Mouse (Mus musculus): ENCODE data around the gene Dlgap1. TPM values are rescaled to one million over a fixed set of nuclear protein-coding genes. Genes with fewer than 3 reads are reported as not detected.

Dlgap1 gene
- total RNA-seq, 2 experiments from 2014 or later, result 196 to 203 TPM

DNA sequence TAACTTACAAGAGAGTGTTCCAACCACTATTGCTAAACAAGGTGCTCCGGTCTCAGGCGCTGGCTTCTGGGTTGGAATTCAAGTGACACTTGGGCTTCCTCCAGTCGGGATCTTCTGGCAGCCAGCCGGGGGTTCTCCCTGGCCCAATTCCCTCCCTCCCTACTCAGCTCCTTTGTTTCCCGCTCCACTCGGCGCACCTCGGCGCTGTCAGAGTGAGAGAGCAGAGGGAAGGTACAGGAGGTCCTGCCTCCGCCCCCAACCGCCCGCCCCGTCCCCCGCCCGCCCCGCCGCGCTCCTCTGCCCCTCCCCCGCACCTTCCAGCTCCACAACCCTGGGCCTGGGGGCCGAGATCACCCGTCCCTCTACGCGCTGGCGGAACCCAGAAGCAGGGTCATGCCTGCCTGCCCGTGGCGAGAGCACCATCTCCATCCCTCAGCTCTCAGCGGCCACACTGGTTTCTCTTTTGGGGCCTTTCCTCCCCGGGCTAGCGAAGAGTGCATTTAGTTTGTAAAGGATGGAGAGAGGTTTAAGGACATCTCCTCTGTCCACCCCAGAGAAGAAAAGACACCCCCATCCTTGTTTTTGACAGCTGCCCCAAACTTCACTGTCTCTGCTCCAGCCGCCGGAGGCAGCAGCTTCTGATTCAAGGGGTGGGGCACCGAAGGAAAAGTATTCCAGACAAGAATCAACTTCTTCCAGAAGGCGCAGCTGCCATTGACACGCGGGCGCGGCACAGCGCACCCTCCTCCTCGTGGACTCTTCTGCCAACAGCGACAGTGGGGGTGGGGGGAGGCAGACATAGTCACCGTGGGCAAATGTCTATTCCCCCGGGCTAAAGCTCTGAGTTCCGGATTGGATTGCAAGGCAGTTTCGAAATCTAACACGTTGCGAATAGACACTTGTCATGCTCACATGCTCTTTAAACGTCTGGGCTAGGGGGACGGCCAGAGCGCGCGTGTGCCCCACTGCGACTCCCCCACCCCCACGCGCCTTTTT is 882.4 kb downstream of the Dlgap1 start:
- intact Hi-C loops (cut with DNase I), result no loop called here
- peak in 1 of 2 experiments; percentile 77 for DNase-seq (ENCODE audit: extremely low spot score in 1 of 2, low spot score in 2 of 2)

DNA sequence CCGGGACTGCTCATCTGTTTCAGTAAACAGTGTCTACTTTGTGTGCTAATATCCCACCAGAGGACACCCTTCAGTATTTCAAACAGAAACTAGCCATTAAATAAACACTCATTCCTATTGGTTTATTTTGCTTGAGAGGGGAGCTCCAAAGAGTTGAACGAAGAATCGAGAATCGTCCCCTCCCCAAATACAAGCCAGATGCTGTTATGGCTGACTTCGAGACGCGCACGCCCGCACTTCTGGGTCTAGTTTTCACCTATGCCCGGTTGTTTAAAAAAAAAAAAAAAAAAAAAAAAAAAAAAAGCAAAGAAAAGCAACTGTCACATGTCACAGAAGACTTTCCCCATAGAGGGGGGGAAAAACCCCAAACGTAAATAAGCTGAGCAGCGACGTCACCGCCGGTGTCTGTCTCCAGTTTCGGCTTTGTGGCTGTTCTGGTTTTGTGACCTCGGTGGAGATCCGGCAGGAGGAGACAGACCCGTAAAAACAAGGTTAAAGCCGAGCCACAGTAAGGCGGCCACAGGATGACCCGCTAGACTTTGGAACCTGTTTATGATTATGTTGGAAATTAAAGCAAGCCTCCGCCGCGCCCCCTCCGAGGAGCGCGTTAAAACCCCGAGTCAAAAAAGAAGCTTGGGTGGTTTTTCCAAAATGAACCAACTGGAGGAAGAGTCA is 883.3 kb downstream of the Dlgap1 start:
- DNase-seq (ENCODE audit: extremely low spot score in 1 of 2, low spot score in 2 of 2), result peak in 1 of 2 experiments; percentile 50
- intact Hi-C loops (cut with DNase I), result no loop called here

GRCm38 (mm10) chr17:70852686-70853386 is 884.0 kb downstream of the Dlgap1 start:
- intact Hi-C loops (cut with DNase I), result no loop called here
- DNase-seq (ENCODE audit: extremely low spot score in 1 of 2, low spot score in 2 of 2), result peak in 1 of 2 experiments; percentile 91

GRCm38 (mm10) chr17:70853436-70853905 is 884.6 kb downstream of the Dlgap1 start, which contains the start of gene Tgif1:
Tgif1 (minus strand) TSS chr17:70853546.
- intact Hi-C loops (cut with DNase I), result no loop called here
- peak in 1 of 2 experiments; percentile 87 for DNase-seq (ENCODE audit: extremely low spot score in 1 of 2, low spot score in 2 of 2)

DNA sequence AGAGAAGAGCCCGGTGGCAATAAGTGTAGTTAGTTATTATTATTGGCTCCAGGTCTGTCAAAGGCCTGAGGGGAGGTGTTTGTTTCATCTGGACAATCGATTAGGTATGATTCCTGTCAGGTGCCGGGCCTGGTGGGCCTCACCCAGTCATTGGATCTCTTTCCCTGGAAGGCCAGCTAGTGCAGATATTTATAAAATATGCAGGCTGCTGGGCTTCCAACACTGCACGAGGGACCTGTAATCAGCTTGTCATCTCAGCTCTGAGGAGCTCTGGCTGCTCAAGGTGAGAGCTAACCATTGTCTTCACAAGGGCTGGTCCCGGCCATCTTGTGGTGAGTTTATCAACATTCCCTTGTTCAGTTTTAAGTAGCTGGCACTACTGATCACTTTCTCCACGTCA is 885.1 kb downstream of the Dlgap1 start:
- no peak for DNase-seq (ENCODE audit: extremely low spot score in 1 of 2, low spot score in 2 of 2)
- intact Hi-C loops (cut with DNase I), result no loop called here

DNA sequence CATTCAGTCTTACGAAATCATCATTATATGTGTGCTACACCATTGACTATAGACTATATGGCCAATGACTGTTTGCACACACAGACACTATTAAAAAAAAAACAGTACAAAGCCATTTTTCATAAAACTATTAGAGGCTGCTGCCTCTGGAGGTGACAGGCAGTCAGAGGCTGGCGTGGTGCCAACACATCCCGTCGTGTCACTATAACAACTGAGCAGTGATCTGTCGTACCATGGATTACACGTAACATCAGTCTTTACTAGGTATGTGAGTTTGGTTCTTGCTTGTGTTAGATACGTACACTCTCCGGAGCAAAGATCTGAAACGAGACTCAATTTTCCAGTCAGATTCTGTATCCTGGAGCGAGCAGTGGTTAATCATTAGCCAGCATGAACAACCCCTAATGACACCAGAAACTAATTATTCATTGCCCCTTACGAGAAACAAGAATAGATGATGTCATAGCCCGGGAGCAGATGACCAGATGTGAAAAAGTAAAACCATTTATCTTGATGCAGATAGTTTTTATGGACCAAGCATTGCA is 888.1 kb downstream of the Dlgap1 start:
- intact Hi-C loops (cut with DNase I), result loop anchor here (5.0 kb wide), 1 partner anchor 110 kb away; no protein-coding TSS in a partner anchor
- peak in 1 of 2 experiments; percentile 50 for DNase-seq (ENCODE audit: extremely low spot score in 1 of 2, low spot score in 2 of 2)

DNA sequence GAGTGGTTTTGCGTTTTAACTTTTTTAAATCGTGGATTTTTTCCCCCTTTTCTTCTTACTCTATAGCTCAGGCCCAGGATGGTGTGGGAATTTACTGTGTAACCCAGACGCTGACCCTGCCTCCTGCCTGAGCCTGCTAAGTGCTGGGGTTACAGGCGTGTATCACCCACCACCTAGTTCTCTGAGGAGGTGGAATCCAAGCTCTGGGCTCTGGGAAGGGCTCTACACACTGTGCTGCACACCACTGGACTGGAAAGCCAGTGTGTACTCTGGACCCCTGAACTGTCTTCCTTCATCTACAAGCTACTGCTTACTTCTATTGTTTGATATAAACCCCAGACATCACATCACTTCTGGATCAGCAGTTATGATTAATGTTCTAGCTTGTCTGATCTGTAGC is 889.9 kb downstream of the Dlgap1 start:
- intact Hi-C loops (cut with DNase I), result loop anchor here (5.0 kb wide), 1 partner anchor 108 kb away; no protein-coding TSS in a partner anchor
- no peak for DNase-seq (ENCODE audit: extremely low spot score in 1 of 2, low spot score in 2 of 2)

- intact Hi-C loops (cut with DNase I), result no loop called here
- no peak for DNase-seq (ENCODE audit: extremely low spot score in 1 of 2, low spot score in 2 of 2)
These were observed 895.2 kb downstream of the Dlgap1 start for GRCm38 (mm10) chr17:70864117-70864516.

DNA sequence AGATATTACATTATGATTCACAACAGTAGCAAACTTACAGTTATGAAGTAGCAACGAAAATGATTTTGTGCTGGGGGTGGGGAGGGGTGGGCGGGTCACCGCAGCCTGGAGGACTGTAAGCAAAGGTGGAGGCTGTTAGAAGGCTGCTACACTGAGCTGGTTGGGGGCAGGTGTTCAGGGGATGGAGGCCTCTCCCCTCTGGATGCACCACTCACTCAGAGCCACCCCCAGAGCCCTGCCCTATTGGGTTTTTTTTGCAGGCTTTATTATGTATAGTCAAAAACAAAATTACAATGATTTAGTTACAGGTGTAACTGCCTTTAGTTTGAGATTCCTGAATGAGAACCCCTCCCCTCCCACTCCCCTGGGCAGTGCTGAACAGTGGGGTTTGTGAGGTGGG is 895.8 kb downstream of the Dlgap1 start:
- DNase-seq (ENCODE audit: extremely low spot score in 1 of 2, low spot score in 2 of 2), result no peak
- intact Hi-C loops (cut with DNase I), result no loop called here

DNA sequence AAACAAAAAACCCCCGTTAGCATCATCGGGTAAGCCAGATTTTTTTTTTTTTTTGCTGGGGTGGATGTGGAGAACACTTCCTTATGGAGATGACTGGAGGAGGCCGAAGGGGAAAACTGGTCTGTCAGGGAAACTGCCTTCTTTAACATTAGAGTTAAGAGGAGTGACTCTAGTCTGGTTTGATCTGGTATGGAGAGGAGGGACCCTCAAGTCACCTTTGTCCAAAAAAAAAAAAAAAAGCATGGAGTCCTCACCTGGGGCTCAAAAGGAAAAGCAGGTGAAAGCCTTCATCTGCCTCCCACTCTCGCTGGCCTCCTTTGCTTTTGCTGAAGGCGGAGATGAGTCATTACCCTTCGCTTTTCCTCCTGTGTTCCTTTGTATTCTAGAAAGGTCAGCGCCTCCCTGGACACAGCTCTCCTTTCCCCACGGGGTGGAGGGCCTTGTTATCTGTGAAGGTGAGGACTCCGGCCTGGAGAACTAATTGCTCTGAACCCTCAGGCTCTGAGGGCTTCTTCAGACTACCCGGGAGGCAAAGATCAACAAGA is 896.3 kb downstream of the Dlgap1 start:
- intact Hi-C loops (cut with DNase I), result no loop called here
- DNase-seq (ENCODE audit: extremely low spot score in 1 of 2, low spot score in 2 of 2), result no peak

- intact Hi-C loops (cut with DNase I), result no loop called here
- no peak for DNase-seq (ENCODE audit: extremely low spot score in 1 of 2, low spot score in 2 of 2)
These were observed 897.2 kb downstream of the Dlgap1 start for GRCm38 (mm10) chr17:70866029-70866428.

- intact Hi-C loops (cut with DNase I), result no loop called here
- DNase-seq (ENCODE audit: extremely low spot score in 1 of 2, low spot score in 2 of 2), result no peak
These were observed 897.8 kb downstream of the Dlgap1 start for GRCm38 (mm10) chr17:70866538-70867114.

DNA sequence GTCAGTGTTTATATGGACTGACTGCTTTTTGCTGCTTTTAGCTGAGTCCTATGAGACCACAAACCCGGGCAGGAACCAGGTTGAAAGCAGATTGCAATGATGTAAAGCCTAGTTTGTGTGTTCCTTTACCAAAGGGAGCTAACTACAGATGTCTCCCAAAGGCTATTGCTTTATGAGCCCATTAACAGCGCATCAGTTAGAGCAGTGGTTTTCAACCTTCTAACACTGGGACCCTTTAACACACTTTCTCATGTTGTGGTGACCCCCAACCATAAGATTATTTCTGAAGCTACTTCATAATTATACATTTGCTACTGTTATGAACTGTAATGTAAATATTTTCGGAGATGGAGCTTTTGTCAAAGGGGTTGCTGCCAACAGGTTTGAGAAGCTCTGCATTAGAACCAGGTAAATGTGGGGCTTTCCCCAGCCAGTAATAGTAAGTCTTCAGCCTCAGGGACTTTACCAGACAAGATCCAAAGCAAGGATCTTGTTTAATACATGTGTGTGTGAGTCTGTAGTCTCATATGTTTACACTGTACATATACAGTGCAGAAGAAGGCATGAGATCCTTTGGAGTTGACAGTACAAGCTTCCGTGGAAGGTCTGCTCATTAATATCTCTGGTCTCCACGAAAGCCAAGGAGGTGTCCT is 899.8 kb downstream of the Dlgap1 start:
- no peak for DNase-seq (ENCODE audit: extremely low spot score in 1 of 2, low spot score in 2 of 2)
- intact Hi-C loops (cut with DNase I), result no loop called here

DNA sequence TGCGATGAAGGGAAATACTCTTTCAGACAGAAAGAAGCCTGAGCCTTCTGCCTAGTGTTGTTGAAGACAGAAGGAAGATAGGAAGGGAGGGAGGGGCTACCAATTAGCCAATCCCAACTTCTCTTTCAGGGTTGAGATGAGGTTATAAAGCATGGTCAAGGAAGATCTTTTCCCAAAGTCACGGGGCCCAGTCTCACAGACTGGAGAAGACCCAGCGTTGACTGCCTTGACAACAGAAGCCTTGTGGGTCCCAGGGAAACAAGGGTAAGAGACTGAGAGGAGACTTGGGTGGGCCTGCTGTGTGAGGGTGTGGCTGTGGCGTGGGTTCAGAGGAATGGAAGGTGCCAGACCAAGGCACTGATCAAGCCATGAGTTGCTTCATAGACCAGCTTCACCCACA is 901.7 kb downstream of the Dlgap1 start:
- no peak for DNase-seq (ENCODE audit: extremely low spot score in 1 of 2, low spot score in 2 of 2)
- intact Hi-C loops (cut with DNase I), result no loop called here

All from left cerebral cortex, postnatal 10 days (tissue).